Mouse (Mus musculus) embryonic fibroblast, embryonic 13.5 days (primary cell): Measurements from ENCODE around the gene Heatr5b. TPM values are rescaled to one million over a fixed set of nuclear protein-coding genes. Genes with fewer than 3 reads are reported as not detected.

Experiments
- H3K27ac ChIP-seq: 2 replicates; pipeline ENCODE4 v1.5.1; 2012; ENCODE audit warnings: low read length, control low read depth, inconsistent platforms; ENCODE audit not compliant: insufficient read depth
- H3K4me1 ChIP-seq: 2 replicates; pipeline ENCODE4 v1.6.1; 2011; ENCODE audit warnings: low read length; ENCODE audit not compliant: control insufficient read depth, insufficient read depth
- H3K4me3 ChIP-seq: 2 replicates; pipeline ENCODE4 v1.5.1; 2011; ENCODE audit warnings: mild to moderate bottlenecking, control low read depth, low read length; ENCODE audit not compliant: insufficient read depth
- CTCF ChIP-seq: IDR thresholded peaks from 2 replicates; pipeline ENCODE4 v1.5.1; 2011; ENCODE audit warnings: mild to moderate bottlenecking, control low read depth, low read length, moderate library complexity, borderline replicate concordance; ENCODE audit not compliant: insufficient read depth
- POLR2A ChIP-seq: IDR thresholded peaks from 2 replicates; pipeline ENCODE4 v1.6.1; 2011; ENCODE audit warnings: low read depth, mild to moderate bottlenecking, control low read depth, low read length, moderate library complexity
- polyA plus RNA-seq: library from polyadenylated mRNA; stranded (reverse); fragments of >200 nt; gene quantifications from 2 replicates; pipeline ENCODE4 v1.2.4, GENCODE M21; 2011; ENCODE audit warnings: low read depth; ENCODE audit not compliant: missing spikeins, insufficient read length

Heatr5b gene
- polyA plus RNA-seq, 1 experiment: 28.5 TPM

GRCm38 (mm10) chr17:78770932-78771331, 64.2 kb downstream of the Heatr5b start:
- Histone ChIP-seq H3K4me1 (no peaks in the 10 kb centered on the region), H3K27ac (no peak overlapping the region), H3K4me3 (no peak overlapping the region)
- no peak for TF ChIP-seq POLR2A
- TF ChIP-seq CTCF: no peak

- no peaks in the 10 kb centered on the region for H3K4me1 ChIP-seq
- TF ChIP-seq POLR2A: no peak
- TF ChIP-seq CTCF: no peak
- H3K4me3 ChIP-seq: no peak overlapping the region
- H3K27ac ChIP-seq: no peak overlapping the region
These were observed 65.8 kb downstream of the Heatr5b start for GRCm38 (mm10) chr17:78769341-78769740.

DNA sequence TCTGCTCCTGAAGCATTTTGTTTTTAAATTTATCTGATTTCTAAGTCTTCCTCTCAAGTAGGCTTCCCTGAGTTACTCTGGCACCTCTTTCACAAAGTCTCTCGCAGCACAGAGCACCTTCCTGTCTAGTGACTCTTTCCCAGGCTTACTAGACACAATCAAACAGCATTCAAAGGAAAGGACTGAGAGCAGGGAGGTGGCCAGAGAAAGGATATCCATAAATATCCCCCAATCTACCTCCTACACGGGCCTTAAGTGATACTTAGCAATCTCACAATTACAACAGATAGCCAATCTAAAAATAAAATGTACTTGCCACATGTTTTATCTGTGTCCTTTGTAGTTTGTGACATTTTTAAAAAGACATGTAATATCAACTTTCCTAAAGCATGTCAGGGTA, 66.2 kb downstream of the Heatr5b start:
- no peak overlapping the region for H3K27ac ChIP-seq
- H3K4me3 ChIP-seq: no peak overlapping the region
- no peak for TF ChIP-seq POLR2A
- no peak for TF ChIP-seq CTCF
- no peaks in the 10 kb centered on the region for H3K4me1 ChIP-seq

DNA sequence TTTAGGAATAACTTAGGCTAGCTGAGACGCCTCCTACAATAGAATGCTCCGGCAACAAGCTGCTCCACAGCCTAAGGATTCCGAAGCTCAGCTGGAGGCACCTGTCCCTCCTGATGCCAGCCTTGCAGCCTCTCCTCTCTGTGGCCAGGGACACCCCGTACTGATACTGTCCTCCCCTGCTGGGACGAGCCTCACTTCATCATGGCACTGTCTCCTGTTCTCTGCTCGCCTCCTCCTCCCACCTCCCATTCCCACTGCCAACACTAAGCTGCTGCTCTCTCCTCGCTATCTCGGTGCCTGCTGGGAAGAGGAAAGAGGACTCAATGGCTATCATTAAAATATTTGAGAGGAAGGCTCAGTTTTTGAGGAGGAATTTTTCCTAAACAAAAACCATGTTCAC, 67.6 kb downstream of the Heatr5b start:
- TF ChIP-seq CTCF (no peak), POLR2A (no peak)
- H3K27ac ChIP-seq: no peak overlapping the region
- no peak overlapping the region for H3K4me3 ChIP-seq
- H3K4me1 ChIP-seq: no peaks in the 10 kb centered on the region

DNA sequence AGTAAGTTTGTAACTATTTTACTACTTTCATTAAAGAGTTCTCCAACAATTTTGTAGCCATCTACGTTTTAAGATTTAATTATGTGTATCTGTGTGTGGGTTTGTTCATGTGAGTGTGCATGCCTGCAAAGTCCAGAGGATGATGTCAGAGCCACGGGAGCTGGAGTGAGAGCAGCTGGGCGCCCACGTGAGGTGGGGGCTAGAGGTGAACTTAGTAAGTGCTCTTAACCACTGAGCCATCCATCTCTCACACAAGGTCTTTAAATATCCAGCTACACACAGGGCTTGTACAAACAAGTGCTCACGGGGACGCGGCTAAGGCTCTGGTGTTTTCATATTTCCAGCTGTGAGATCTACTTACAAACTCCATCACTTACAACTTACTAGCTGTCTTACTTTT, 69.1 kb downstream of the Heatr5b start:
- Histone ChIP-seq H3K4me1 (no peaks in the 10 kb centered on the region), H3K27ac (no peak overlapping the region), H3K4me3 (no peak overlapping the region)
- TF ChIP-seq POLR2A (no peak), CTCF (no peak)

DNA sequence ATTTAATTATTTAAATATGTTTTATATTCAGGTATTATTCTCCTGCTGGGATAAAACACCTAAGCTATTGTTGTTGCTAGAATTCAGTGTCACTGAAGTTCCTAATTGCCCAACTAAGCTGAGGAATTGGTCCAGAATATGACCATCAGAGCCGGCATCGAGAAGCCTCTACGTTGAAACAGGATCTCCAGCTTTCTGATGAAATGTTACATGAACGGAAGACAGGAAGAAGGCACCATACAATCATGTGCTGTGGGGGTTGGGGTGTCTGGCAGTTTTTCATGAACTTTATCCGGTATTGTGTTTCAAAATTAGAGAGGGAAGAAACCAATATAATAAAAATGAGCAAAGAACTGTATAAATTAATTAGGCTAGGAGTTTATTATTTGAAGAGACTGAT, 71.9 kb downstream of the Heatr5b start:
- no peak overlapping the region for H3K4me3 ChIP-seq
- TF ChIP-seq CTCF (no peak), POLR2A (no peak)
- no peak overlapping the region for H3K27ac ChIP-seq
- H3K4me1 ChIP-seq: no peaks in the 10 kb centered on the region

DNA sequence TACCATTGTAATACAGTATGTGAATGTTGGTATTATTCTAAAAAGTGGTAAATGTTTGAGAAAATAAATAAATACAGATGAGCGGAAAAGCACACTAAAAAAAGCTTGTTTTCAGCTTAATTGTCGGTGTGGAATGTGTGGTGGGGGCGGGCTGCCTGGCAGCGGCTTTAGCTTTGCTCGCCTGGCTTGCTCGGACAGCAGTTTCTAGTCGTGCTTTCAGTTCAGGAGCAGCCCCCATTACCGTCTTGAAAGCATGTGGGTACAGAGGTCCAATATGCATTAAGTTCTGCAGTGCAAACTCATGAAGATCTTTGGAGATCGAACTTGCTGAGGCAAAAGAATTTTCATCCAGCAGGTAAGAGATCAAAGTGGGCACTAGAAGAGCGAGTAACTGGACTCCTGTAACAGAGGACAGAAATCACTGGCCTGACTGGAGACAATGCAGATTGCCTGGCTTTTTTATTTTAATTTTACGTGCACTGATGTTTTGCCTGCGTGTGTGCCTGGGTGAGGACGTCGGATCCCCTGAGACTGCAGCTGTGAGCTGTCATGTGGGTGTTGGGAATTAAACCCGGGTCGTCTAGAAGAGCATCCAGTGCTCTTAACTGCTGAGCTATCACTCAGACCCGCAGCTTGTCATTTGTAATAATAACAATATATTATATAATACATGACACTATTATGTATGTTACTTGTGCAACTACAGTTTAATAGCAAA, 82.1 kb downstream of the Heatr5b start:
- TF ChIP-seq CTCF (no peak), POLR2A (no peak)
- Histone ChIP-seq H3K27ac (no peak overlapping the region), H3K4me1 (no peaks in the 10 kb centered on the region), H3K4me3 (no peak overlapping the region)

GRCm38 (mm10) chr17:78752064-78752463, 83.1 kb downstream of the Heatr5b start:
- no peaks in the 10 kb centered on the region for H3K4me1 ChIP-seq
- H3K27ac ChIP-seq: no peak overlapping the region
- TF ChIP-seq POLR2A (no peak), CTCF (no peak)
- no peak overlapping the region for H3K4me3 ChIP-seq

GRCm38 (mm10) chr17:78748440-78748839, 86.7 kb downstream of the Heatr5b start:
- no peak overlapping the region for H3K27ac ChIP-seq
- TF ChIP-seq POLR2A: no peak
- TF ChIP-seq CTCF: no peak
- H3K4me1 ChIP-seq: no peaks in the 10 kb centered on the region
- H3K4me3 ChIP-seq: no peak overlapping the region

DNA sequence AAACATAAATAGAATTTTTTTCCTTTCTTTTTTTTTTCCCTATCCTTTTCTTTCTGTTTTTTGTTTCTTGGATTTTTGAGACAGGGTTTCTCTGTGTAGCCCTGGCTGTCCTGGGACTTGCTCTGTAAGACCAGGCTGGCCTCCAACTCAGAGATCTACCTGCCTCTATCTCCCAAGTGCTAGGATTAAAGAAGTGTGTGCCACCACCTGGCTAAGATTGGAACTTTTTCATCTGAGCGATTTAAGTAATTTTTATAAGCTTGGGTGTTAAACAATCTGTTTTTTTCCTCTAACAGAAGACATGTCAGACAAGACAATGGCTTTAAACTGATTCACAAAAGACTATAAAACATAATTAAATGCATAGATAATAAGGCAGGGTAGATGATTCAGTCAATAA, 96.7 kb downstream of the Heatr5b start:
- TF ChIP-seq CTCF: no peak
- no peak for TF ChIP-seq POLR2A
- Histone ChIP-seq H3K4me1 (peaks cover 6% of the 10 kb centered on the region; the same call in 1 of the 2 replicates), H3K27ac (no peak overlapping the region), H3K4me3 (no peak overlapping the region)

DNA sequence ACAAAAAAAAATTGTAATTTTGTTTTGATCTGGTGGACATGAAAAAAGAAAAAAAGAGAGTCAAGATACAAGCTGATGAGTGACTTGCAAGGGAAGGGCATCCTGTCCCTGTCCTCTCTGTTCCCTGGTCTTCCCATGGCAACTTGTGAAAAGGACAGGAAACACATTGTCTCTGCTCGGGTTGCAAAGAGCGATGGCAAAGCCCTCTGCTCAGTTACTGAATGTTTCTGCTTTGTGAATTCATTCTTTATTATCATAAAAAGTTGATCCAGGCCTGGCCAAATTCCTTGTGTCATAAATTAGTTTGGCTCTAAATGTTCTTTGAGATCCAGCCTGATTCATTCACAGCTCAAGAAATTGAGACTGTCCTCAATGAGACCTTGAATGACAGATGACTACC, 97.4 kb downstream of the Heatr5b start:
- TF ChIP-seq POLR2A (no peak), CTCF (no peak)

More for the DNA sequence above, 97.4 kb downstream of the Heatr5b start:
- H3K27ac ChIP-seq: no peak overlapping the region
- H3K4me3 ChIP-seq: no peak overlapping the region
- H3K4me1 ChIP-seq: peaks cover 6% of the 10 kb centered on the region; the same call in 1 of the 2 replicates
